Mouse (Mus musculus) bone marrow macrophage, adult 2 months (primary cell): Measurements from ENCODE around the gene Snap23. TPM values are rescaled to one million over a fixed set of nuclear protein-coding genes. Genes with fewer than 3 reads are reported as not detected.
A peak's percentile ranks its signal among the peaks of the same experiment; 100 is the strongest.

ENCODE experiments used
- H3K27ac ChIP-seq: 2 replicates; pipeline ENCODE4 v1.5.1; 2012; ENCODE audit warnings: low read depth, low read length; ENCODE audit not compliant: insufficient read depth
- H3K4me1 ChIP-seq: 2 replicates; pipeline ENCODE4 v1.6.1; 2012; ENCODE audit warnings: low read length; ENCODE audit not compliant: control insufficient read depth, insufficient read depth
- H3K4me3 ChIP-seq: 2 replicates; pipeline ENCODE4 v1.5.1; 2012; ENCODE audit warnings: mild to moderate bottlenecking, low read length, moderate library complexity; ENCODE audit not compliant: insufficient read depth
- CTCF ChIP-seq: IDR thresholded peaks from 2 replicates; pipeline ENCODE4 v1.5.1; 2012; ENCODE audit warnings: low read depth, mild to moderate bottlenecking, low read length, moderate library complexity
- POLR2A ChIP-seq: IDR thresholded peaks from 2 replicates; pipeline ENCODE4 v1.6.1; 2012; ENCODE audit warnings: mild to moderate bottlenecking, low read depth, low read length, borderline replicate concordance
- polyA plus RNA-seq: library from polyadenylated mRNA; stranded (reverse); fragments of >200 nt; gene quantifications from 2 replicates; pipeline ENCODE4 v1.2.4, GENCODE M21; 2012; ENCODE audit not compliant: missing spikeins, insufficient read depth, insufficient read length

The Snap23 gene
- polyA plus RNA-seq, 1 experiment = 248 TPM

DNA sequence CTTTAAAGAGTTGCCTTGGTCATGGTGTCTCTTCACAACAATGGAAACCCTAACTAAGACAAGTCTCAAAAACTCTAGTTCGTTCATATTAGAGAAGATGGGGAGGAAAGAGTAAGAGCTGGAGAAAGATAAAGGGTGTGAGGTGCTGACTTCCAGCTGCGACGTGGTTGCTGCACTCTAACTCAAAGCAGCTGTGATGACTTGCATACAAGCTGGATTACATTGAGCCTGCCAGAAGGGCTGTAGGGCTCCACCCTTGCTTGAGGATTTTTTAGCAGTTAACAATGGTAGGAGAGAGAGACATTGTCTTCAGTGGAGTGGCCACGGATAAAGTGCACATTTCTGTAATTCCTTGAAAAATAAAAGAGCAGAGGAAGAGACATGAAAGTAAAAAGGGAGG lies 79.3 kb downstream of the Snap23 start:
- Histone ChIP-seq H3K4me1 (peaks cover 20% of the 10 kb centered on the region), H3K27ac (peak overlapping the region; percentile 16; the same call in 1 of the 2 replicates), H3K4me3 (no peak overlapping the region)
- TF ChIP-seq POLR2A (no peak), CTCF (no peak)

Other genes starting within 250 kb of the Snap23 start
- gene Vps39, start 214.5 kb upstream of the Snap23 start, polyA plus RNA-seq = 61.7 and 72.9 TPM in 2 replicates
- gene Ganc, start 163.8 kb upstream of the Snap23 start, polyA plus RNA-seq = 10.4 and 15.5 TPM in 2 replicates
- 35.3 and 37.1 TPM in 2 replicates for gene Tmem87a, start 163.6 kb upstream of the Snap23 start, polyA plus RNA-seq
- 0.45 TPM in 1 of 2 replicates, not detected in the other for gene Capn3, start 111.7 kb upstream of the Snap23 start, polyA plus RNA-seq
- 66.2 and 79.1 TPM in 2 replicates for gene Zfp106, start 3.8 kb upstream of the Snap23 start, polyA plus RNA-seq
- 9.5 and 10.3 TPM in 2 replicates for gene Haus2, start 41.7 kb downstream of the Snap23 start, polyA plus RNA-seq
- 17.5 and 18.3 TPM in 2 replicates for gene Lrrc57, start 41.8 kb downstream of the Snap23 start, polyA plus RNA-seq
- 71.4 and 75.3 TPM in 2 replicates for gene Stard9, start 61.5 kb downstream of the Snap23 start, polyA plus RNA-seq